Mouse (Mus musculus): ENCODE results near the gene Kif4. TPM values are rescaled to one million over a fixed set of nuclear protein-coding genes. Genes with fewer than 3 reads are reported as not detected.

Kif4 gene
- 30.3 and 31.2 TPM in 2 replicates for polyA plus RNA-seq (2015; fragmentation: Nextera tagmentation; extraction: Ambion mirVana)

- peak within 1 kb of the TSS; percentile 67 for H3K4me2 ChIP-seq
- H3K27ac ChIP-seq: peak within 1 kb of the TSS; percentile 86
- WGBS: 17% methylated on average over 3 of the region's 3 CpGs
- no peaks in the 10 kb centered on the region for H3K4me1 ChIP-seq
- peak within 1 kb of the TSS; percentile 65 for H3K4me3 ChIP-seq (replicated peaks)
- 0 out of 2 replicates have a peak, but pooled peaks cover 6% of the 10 kb centered on the region for H3K27me3 ChIP-seq
- ATAC-seq (replicated peaks; ENCODE audit: low FRiP score): no peak
- peaks cover 17% of the 10 kb centered on the region for H3K36me3 ChIP-seq
- H3K9ac ChIP-seq: peak within 1 kb of the TSS; percentile 69
- H3K9me3 ChIP-seq (replicated peaks): no peaks in the 10 kb centered on the region
Observed at GRCm38 (mm10) chrX:100625546-100625801, at the start of gene Kif4. TSS of gene Kif4 (plus strand) at chrX:100625737.

DNA sequence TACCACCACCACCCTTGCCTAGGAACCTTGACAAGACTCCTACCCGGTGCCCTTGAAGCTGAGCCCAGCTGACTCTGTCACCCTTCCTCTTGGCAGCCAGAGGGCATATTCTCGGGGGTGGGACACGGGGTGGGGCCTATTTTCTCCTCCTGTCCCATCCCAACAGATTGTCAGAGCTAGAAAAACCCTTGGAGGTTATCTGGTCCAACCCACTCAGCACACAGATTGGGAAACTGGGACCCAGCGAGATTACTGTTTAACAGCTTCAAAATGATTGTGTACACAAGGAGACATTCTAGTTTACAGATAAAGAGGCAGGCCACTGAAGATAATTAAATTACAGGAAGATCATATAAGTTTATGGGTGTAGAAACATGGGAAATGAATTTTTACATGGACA, 30.7 kb upstream of the Kif4 start, which contains the start of gene P2ry4:
P2ry4 (minus strand) TSS at position 79 of the 400 bp plus-strand sequence.
- Histone ChIP-seq H3K4me1 (no peaks in the 10 kb centered on the region), H3K9me3 (replicated peaks) (no peaks in the 10 kb centered on the region), H3K9ac (no peak within 1 kb of the TSS), H3K27ac (no peak within 1 kb of the TSS), H3K4me2 (no peak within 1 kb of the TSS), H3K4me3 (replicated peaks) (no peak within 1 kb of the TSS), H3K27me3 (peaks cover 54% of the 10 kb centered on the region), H3K36me3 (no peaks in the 10 kb centered on the region)
- ATAC-seq (replicated peaks; ENCODE audit: low FRiP score): no peak
- 64% methylated on average over 4 of the region's 4 CpGs for WGBS

GRCm38 (mm10) chrX:100597439-100597838, 28.1 kb upstream of the Kif4 start:
- Histone ChIP-seq H3K9ac (no peak overlapping the region), H3K4me2 (no peak overlapping the region), H3K4me1 (no peaks in the 10 kb centered on the region), H3K9me3 (replicated peaks) (no peaks in the 10 kb centered on the region), H3K27ac (no peak overlapping the region), H3K36me3 (no peaks in the 10 kb centered on the region), H3K4me3 (replicated peaks) (no peak overlapping the region), H3K27me3 (peaks cover 62% of the 10 kb centered on the region)
- WGBS: 25% methylated on average over 5 of the region's 5 CpGs
- no peak for ATAC-seq (replicated peaks; ENCODE audit: low FRiP score)

GRCm38 (mm10) chrX:100599755-100600154, 25.8 kb upstream of the Kif4 start:
- no peak for ATAC-seq (replicated peaks; ENCODE audit: low FRiP score)
- Histone ChIP-seq H3K4me2 (no peak overlapping the region), H3K27me3 (peaks cover 47% of the 10 kb centered on the region), H3K36me3 (no peaks in the 10 kb centered on the region), H3K9ac (no peak overlapping the region), H3K4me3 (replicated peaks) (no peak overlapping the region), H3K4me1 (no peaks in the 10 kb centered on the region), H3K27ac (no peak overlapping the region), H3K9me3 (replicated peaks) (no peaks in the 10 kb centered on the region)
- WGBS: 66% methylated on average over 4 of the region's 4 CpGs

DNA sequence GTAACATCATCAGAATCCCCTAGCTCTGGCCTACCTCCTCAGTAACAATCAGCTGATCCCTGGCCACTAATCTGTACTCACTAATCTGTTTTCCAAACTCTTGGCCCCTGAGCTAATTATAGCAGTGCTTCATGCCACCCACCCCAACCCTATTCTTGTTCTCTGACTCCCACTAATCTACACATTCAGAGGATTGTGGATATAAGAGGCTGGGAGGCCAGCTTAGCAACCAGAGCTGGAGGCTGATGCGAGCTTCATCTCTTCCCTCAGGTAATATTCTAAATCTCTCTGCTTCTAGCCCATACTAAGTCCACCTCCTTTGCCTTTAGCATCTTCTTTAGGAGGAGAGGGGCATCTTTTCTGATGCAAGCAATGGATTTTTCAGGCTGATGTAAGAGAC, 20.2 kb upstream of the Kif4 start, which contains the start of gene Arr3:
Arr3 (plus strand) TSS at position 184 of the 400 bp plus-strand sequence.
- no peak for ATAC-seq (replicated peaks; ENCODE audit: low FRiP score)

GRCm38 (mm10) chrX:100618488-100618887, 7.0 kb upstream of the Kif4 start:
- 57% methylated on average over 3 of the region's 3 CpGs for WGBS
- Histone ChIP-seq H3K27ac (no peak overlapping the region), H3K4me1 (no peaks in the 10 kb centered on the region), H3K4me2 (no peak overlapping the region), H3K9ac (no peak overlapping the region), H3K27me3 (peaks cover 29% of the 10 kb centered on the region), H3K36me3 (peaks cover 14% of the 10 kb centered on the region), H3K4me3 (replicated peaks) (no peak overlapping the region), H3K9me3 (replicated peaks) (no peaks in the 10 kb centered on the region)
- ATAC-seq (replicated peaks; ENCODE audit: low FRiP score): 0 out of 2 replicates have a peak, but pooled peaks have one; percentile 36

More for the DNA sequence above, 20.2 kb upstream of the Kif4 start, which contains the start of gene Arr3:
- no peak within 1 kb of the TSS for H3K4me3 ChIP-seq (replicated peaks)
- H3K9me3 ChIP-seq (replicated peaks): no peaks in the 10 kb centered on the region
- H3K36me3 ChIP-seq: no peaks in the 10 kb centered on the region
- WGBS: 81% methylated on average over 1 of the region's 1 CpGs
- no peak within 1 kb of the TSS for H3K4me2 ChIP-seq
- H3K27ac ChIP-seq: no peak within 1 kb of the TSS
- H3K9ac ChIP-seq: no peak within 1 kb of the TSS
- peaks cover 26% of the 10 kb centered on the region for H3K27me3 ChIP-seq
- no peaks in the 10 kb centered on the region for H3K4me1 ChIP-seq

DNA sequence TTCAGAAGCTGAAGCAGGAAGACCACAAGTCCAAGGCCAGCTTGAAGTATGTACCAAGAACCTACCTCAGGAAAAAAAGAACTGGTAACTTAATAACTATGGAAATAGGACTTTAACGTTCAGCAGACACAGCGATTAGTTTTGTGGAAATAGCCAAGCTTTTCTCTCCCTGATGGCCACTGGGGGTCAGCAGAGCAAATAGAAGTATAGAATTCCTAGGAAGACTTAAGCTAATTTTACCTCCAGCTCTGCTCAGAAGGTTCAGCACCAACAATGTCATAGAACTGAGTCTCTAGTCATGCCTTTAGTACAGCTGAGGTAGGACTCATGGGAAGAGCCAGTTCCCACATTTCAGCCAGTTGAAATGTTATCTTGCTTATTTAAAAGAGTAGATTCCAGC, 4.2 kb upstream of the Kif4 start:
- Histone ChIP-seq H3K27ac (no peak overlapping the region), H3K4me1 (no peaks in the 10 kb centered on the region), H3K27me3 (peaks cover 28% of the 10 kb centered on the region; the same call in 1 of the 2 replicates), H3K36me3 (peaks cover 17% of the 10 kb centered on the region), H3K4me2 (no peak overlapping the region), H3K9ac (no peak overlapping the region), H3K4me3 (replicated peaks) (no peak overlapping the region), H3K9me3 (replicated peaks) (no peaks in the 10 kb centered on the region)
- no peak for ATAC-seq (replicated peaks; ENCODE audit: low FRiP score)
- 71% methylated on average over 2 of the region's 2 CpGs for WGBS

GRCm38 (mm10) chrX:100624242-100624641, 1.3 kb upstream of the Kif4 start:
- H3K4me1 ChIP-seq: no peaks in the 10 kb centered on the region
- no peak overlapping the region for H3K27ac ChIP-seq
- no peaks in the 10 kb centered on the region for H3K9me3 ChIP-seq (replicated peaks)
- 0 out of 2 replicates have a peak overlapping the region, but pooled peaks have one; percentile 55 for H3K4me2 ChIP-seq
- H3K4me3 ChIP-seq (replicated peaks): no peak overlapping the region
- H3K36me3 ChIP-seq: peaks cover 17% of the 10 kb centered on the region
- 0 out of 2 replicates have a peak, but pooled peaks cover 6% of the 10 kb centered on the region for H3K27me3 ChIP-seq
- ATAC-seq (replicated peaks; ENCODE audit: low FRiP score): no peak
- no peak overlapping the region for H3K9ac ChIP-seq
- WGBS: 88% methylated on average over 4 of the region's 4 CpGs

- H3K27ac ChIP-seq: no peak overlapping the region; the same call in 1 of the 2 replicates
- H3K9me3 ChIP-seq (replicated peaks): no peaks in the 10 kb centered on the region
- 38% methylated on average over 7 of the region's 7 CpGs for WGBS
- no peak for ATAC-seq (replicated peaks; ENCODE audit: low FRiP score)
- no peaks in the 10 kb centered on the region for H3K4me1 ChIP-seq
- H3K36me3 ChIP-seq: peaks cover 17% of the 10 kb centered on the region
- peak overlapping the region; percentile 55 for H3K4me2 ChIP-seq
- H3K4me3 ChIP-seq (replicated peaks): peak overlapping the region; percentile 65
- 0 out of 2 replicates have a peak, but pooled peaks cover 6% of the 10 kb centered on the region for H3K27me3 ChIP-seq
- H3K9ac ChIP-seq: peak overlapping the region; percentile 39; the same call in 1 of the 2 replicates
Observed at GRCm38 (mm10) chrX:100625146-100625545, 391 bp upstream of the Kif4 start.

DNA sequence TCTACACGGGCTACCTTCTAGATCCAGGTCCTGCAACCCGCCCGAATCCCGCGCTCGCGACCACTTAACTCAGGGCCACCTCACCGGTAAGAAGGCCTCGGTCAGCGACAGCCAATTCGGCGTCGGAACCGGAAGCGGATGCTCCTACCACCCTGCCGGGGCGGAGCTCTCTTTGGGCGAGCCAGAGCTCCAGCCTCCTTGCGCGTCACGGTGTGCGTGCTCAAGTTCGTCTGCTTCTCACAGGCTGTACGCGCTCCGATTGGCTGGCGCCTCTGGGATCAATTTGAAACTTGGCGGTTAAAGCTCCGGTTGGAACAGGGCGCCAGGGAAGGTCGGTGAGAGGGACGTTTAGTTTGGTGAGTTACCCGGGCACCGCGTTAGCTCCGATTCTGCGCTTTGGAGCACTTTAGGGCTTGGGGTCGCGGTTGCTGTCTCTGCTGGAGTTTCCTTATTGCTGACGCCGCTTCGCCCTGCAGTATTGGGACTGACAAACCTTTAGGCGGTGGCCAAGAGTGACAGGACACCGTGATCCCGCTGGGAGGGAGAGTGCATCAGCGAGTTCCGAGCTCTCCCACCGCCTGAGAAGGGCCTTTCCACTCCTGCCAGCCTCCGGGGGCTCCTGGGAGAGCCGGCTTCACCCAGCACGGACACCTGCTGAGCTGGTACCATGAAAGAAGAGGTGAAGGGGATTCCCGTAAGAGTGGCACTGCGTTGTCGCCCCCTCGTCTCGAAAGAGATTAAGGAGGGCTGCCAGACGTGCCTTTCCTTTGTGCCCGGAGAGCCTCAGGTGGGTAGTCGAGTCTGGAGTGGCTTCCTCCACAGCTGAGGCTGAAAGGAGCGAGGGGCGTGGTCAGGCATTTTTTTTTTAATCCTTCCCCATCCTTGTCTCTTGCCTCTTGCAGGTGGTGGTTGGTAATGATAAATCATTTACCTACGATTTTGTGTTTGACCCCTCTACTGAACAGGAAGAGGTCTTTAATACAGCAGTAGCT, 561 bp downstream of the Kif4 start, which contains the start of gene Pdzd11:
Pdzd11 (minus strand) TSS at position 767 of the 992 bp plus-strand sequence.
- H3K9me3 ChIP-seq (replicated peaks): no peaks in the 10 kb centered on the region
- H3K27ac ChIP-seq: peak within 1 kb of the TSS; percentile 86
- peak within 1 kb of the TSS; percentile 69 for H3K9ac ChIP-seq
- peak; percentile 99 for ATAC-seq (replicated peaks; ENCODE audit: low FRiP score)
- H3K4me2 ChIP-seq: peak within 1 kb of the TSS; percentile 67
- 0 out of 2 replicates have a peak, but pooled peaks cover 6% of the 10 kb centered on the region for H3K27me3 ChIP-seq
- WGBS: 17% methylated on average over 62 of the region's 62 CpGs
- H3K36me3 ChIP-seq: peaks cover 17% of the 10 kb centered on the region
- H3K4me3 ChIP-seq (replicated peaks): peak within 1 kb of the TSS; percentile 65
- no peaks in the 10 kb centered on the region for H3K4me1 ChIP-seq

DNA sequence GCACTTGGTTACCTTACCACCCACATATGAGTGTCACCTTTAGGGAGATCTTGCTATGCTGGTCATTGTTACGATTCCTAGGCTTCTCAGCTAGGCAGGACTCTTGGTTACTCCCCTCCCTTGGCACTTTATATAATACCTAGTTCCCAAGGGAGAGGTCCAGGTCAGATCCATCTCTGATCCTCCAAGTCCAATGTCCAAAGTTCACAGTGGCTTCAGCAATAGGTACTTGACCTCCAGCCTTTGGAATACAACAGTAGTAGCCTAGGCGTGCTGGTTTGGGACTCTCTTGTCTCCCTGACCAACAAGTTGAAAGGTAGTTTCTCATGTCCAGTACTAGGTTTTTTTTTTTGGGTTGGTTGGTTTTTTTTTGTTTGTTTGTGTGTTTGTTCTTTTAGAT, 3.5 kb downstream of the Kif4 start:
- 87% methylated on average over 2 of the region's 2 CpGs for WGBS

GRCm38 (mm10) chrX:100638477-100638876, 12.9 kb downstream of the Kif4 start:
- Histone ChIP-seq H3K9ac (no peak overlapping the region), H3K9me3 (replicated peaks) (no peaks in the 10 kb centered on the region), H3K4me2 (no peak overlapping the region), H3K27ac (no peak overlapping the region), H3K4me3 (replicated peaks) (no peak overlapping the region), H3K36me3 (peaks cover 64% of the 10 kb centered on the region), H3K4me1 (no peaks in the 10 kb centered on the region), H3K27me3 (peaks cover 7% of the 10 kb centered on the region; the same call in 1 of the 2 replicates)
- 89% methylated on average over 8 of the region's 8 CpGs for WGBS
- ATAC-seq (replicated peaks; ENCODE audit: low FRiP score): no peak

More for the DNA sequence above, 3.5 kb downstream of the Kif4 start:
- H3K4me2 ChIP-seq: no peak overlapping the region
- no peak overlapping the region for H3K4me3 ChIP-seq (replicated peaks)
- peaks cover 6% of the 10 kb centered on the region; the same call in 1 of the 2 replicates for H3K27me3 ChIP-seq
- no peak overlapping the region for H3K9ac ChIP-seq
- H3K27ac ChIP-seq: no peak overlapping the region
- H3K9me3 ChIP-seq (replicated peaks): no peaks in the 10 kb centered on the region
- no peaks in the 10 kb centered on the region for H3K4me1 ChIP-seq
- ATAC-seq (replicated peaks; ENCODE audit: low FRiP score): no peak
- peaks cover 4% of the 10 kb centered on the region; the same call in 1 of the 2 replicates for H3K36me3 ChIP-seq

Measured in kidney, embryonic 15.5 days (tissue).